Mouse (Mus musculus) MEL (cell line): ENCODE results near the gene Lrsam1. TPM values are rescaled to one million over a fixed set of nuclear protein-coding genes. Genes with fewer than 3 reads are reported as not detected.

Experiments
- DNase-seq: peaks from one replicate; pipeline ENCODE4 v3.0.0; 2011; ENCODE audit warnings: low read depth, low spot score
- H3K27ac ChIP-seq: 2 replicates; pipeline ENCODE4 v1.5.1; 2012; ENCODE audit warnings: low read depth, mild to moderate bottlenecking, control low read depth, low read length, moderate library complexity; ENCODE audit not compliant: control insufficient read depth
- H3K27me3 ChIP-seq, 2 experiments: fragments of 150-350 bp in 1 of 2; sonication (generic) in 1 of 2; 2 replicates each; pipeline ENCODE4 v1.6.1; 2012; ENCODE audit warnings: low read length in 2 of 2, mild to moderate bottlenecking in 2 of 2, improper control_type of control experiment in 1 of 2, moderate library complexity in 1 of 2; ENCODE audit not compliant: insufficient read depth in 2 of 2, control insufficient read depth in 1 of 2
- H3K36me3 ChIP-seq, 2 experiments: 2 replicates each; pipeline ENCODE4 v1.6.1; 2012 to 2014; ENCODE audit warnings: low read length in 2 of 2, improper control_type of control experiment in 1 of 2, inconsistent platforms in 1 of 2, mild to moderate bottlenecking in 1 of 2; ENCODE audit not compliant: insufficient read depth in 2 of 2, control insufficient read depth in 1 of 2
- H3K4me1 ChIP-seq, 2 experiments: fragments of 150-350 bp in 1 of 2; sonication (generic) in 1 of 2; 2 replicates each; pipeline ENCODE4 v1.6.1; 2012; ENCODE audit warnings: low read length in 2 of 2, improper control_type of control experiment in 1 of 2, mild to moderate bottlenecking in 1 of 2; ENCODE audit not compliant: insufficient read depth in 2 of 2, control insufficient read depth in 1 of 2
- H3K4me3 ChIP-seq, 2 experiments: fragments of 150-350 bp in 1 of 2; sonication (generic) in 1 of 2; 2 replicates each; pipeline ENCODE4 v1.5.1; 2012; ENCODE audit warnings: low read depth in 2 of 2, low read length in 2 of 2, mild to moderate bottlenecking in 2 of 2, moderate library complexity in 2 of 2, control low read depth in 1 of 2, improper control_type of control experiment in 1 of 2; ENCODE audit not compliant: control insufficient read depth in 1 of 2, insufficient read depth in 1 of 2
- H3K79me2 ChIP-seq: 2 replicates; pipeline ENCODE4 v1.6.1; 2012; ENCODE audit warnings: mild to moderate bottlenecking, low read length, moderate library complexity; ENCODE audit not compliant: control insufficient read depth, poor library complexity, insufficient read depth
- H3K9ac ChIP-seq: 2 replicates; pipeline ENCODE4 v1.6.1; 2012; ENCODE audit warnings: low read depth, mild to moderate bottlenecking, control low read depth, low read length, moderate library complexity; ENCODE audit not compliant: control insufficient read depth, poor library complexity, severe bottlenecking
- H3K9me3 ChIP-seq: fragments of 150-350 bp; sonication (generic); replicated peaks from 2 replicates; pipeline ENCODE4 v1.6.1; 2012; ENCODE audit warnings: mild to moderate bottlenecking, low read length, improper control_type of control experiment, moderate library complexity; ENCODE audit not compliant: insufficient read depth
- CHD1 ChIP-seq: IDR thresholded peaks from 2 replicates; pipeline ENCODE4 v1.6.1; 2012; ENCODE audit warnings: low read depth, mild to moderate bottlenecking, inconsistent platforms, low read length, improper control_type of control experiment
- CHD2 ChIP-seq: IDR thresholded peaks from 2 replicates; pipeline ENCODE4 v1.6.1; 2011; ENCODE audit warnings: low read length, improper control_type of control experiment
- CTCF ChIP-seq, 3 experiments: IDR thresholded peaks in 2 of 3; conservative IDR thresholded peaks in 1 of 3; 2 replicates each; pipeline ENCODE4 v1.5.1; 2011 to 2012; ENCODE audit warnings: low read length in 3 of 3, low read depth in 2 of 3, mild to moderate bottlenecking in 2 of 3, improper control_type of control experiment in 1 of 3, inconsistent platforms in 1 of 3, mixed read lengths in 1 of 3, moderate library complexity in 1 of 3; ENCODE audit not compliant: control insufficient read depth in 1 of 3, insufficient read depth in 1 of 3, poor library complexity in 1 of 3, severe bottlenecking in 1 of 3
- E2F4 ChIP-seq: IDR thresholded peaks from 2 replicates; pipeline ENCODE4 v1.6.1; 2011; ENCODE audit warnings: low read depth, low read length, improper control_type of control experiment, borderline replicate concordance
- ELF1 ChIP-seq: IDR thresholded peaks from 2 replicates; pipeline ENCODE4 v1.6.1; 2014; ENCODE audit warnings: low read depth, mild to moderate bottlenecking, inconsistent platforms, low read length, improper control_type of control experiment, moderate library complexity
- EP300 ChIP-seq, 2 experiments: IDR thresholded peaks; 2 replicates each; pipeline ENCODE4 v1.6.1; 2011; ENCODE audit warnings: improper control_type of control experiment in 2 of 2, low read length in 2 of 2, low read depth in 1 of 2, mild to moderate bottlenecking in 1 of 2
- ETS1 ChIP-seq: IDR thresholded peaks from 2 replicates; pipeline ENCODE4 v1.6.1; 2012; ENCODE audit warnings: low read depth, mild to moderate bottlenecking, inconsistent platforms, low read length, improper control_type of control experiment, moderate library complexity
- GABPA ChIP-seq: IDR thresholded peaks from 2 replicates; pipeline ENCODE4 v1.6.1; 2012; ENCODE audit warnings: low read depth, mild to moderate bottlenecking, inconsistent platforms, low read length, improper control_type of control experiment, moderate library complexity
- HCFC1 ChIP-seq: IDR thresholded peaks from 2 replicates; pipeline ENCODE4 v1.6.1; 2012; ENCODE audit warnings: low read depth, mild to moderate bottlenecking, inconsistent platforms, low read length, improper control_type of control experiment, moderate library complexity
- JUND ChIP-seq: IDR thresholded peaks from 2 replicates; pipeline ENCODE4 v1.6.1; 2011; ENCODE audit warnings: low read depth, mild to moderate bottlenecking, improper control_type of control experiment, low read length
- MAX ChIP-seq: IDR thresholded peaks from 2 replicates; pipeline ENCODE4 v1.6.1; 2011; ENCODE audit warnings: low read length, improper control_type of control experiment
- MAZ ChIP-seq: IDR thresholded peaks from 2 replicates; pipeline ENCODE4 v1.6.1; 2012; ENCODE audit warnings: low read depth, mild to moderate bottlenecking, inconsistent platforms, low read length, improper control_type of control experiment
- MXI1 ChIP-seq: IDR thresholded peaks from 2 replicates; pipeline ENCODE4 v1.6.1; 2011; ENCODE audit warnings: mild to moderate bottlenecking, low read depth, low read length, improper control_type of control experiment
- MYB ChIP-seq: IDR thresholded peaks from 2 replicates; pipeline ENCODE4 v1.6.1; 2011; ENCODE audit warnings: mild to moderate bottlenecking, low read depth, low read length, improper control_type of control experiment
- MYC ChIP-seq: IDR thresholded peaks from 2 replicates; pipeline ENCODE4 v1.6.1; 2011; ENCODE audit warnings: low read depth, mild to moderate bottlenecking, low read length, improper control_type of control experiment, moderate library complexity
- NELFE ChIP-seq: IDR thresholded peaks from 2 replicates; pipeline ENCODE4 v1.6.1; 2011; ENCODE audit warnings: low read depth, low read length, improper control_type of control experiment
- NRF1 ChIP-seq: IDR thresholded peaks from 2 replicates; pipeline ENCODE4 v1.6.1; 2014; ENCODE audit warnings: low read depth, mild to moderate bottlenecking, inconsistent platforms, low read length, improper control_type of control experiment, moderate library complexity; ENCODE audit not compliant: poor library complexity, insufficient read depth, severe bottlenecking
- POLR2AphosphoS5 ChIP-seq: IDR thresholded peaks from 2 replicates; pipeline ENCODE4 v1.6.1; 2012; ENCODE audit warnings: low read depth, borderline replicate concordance, mild to moderate bottlenecking, inconsistent platforms, low read length, moderate library complexity, mixed read lengths
- RCOR1 ChIP-seq: IDR thresholded peaks from 2 replicates; pipeline ENCODE4 v1.6.1; 2012; ENCODE audit warnings: low read depth, mild to moderate bottlenecking, inconsistent platforms, low read length, improper control_type of control experiment
- UBTF ChIP-seq: IDR thresholded peaks from 2 replicates; pipeline ENCODE4 v1.6.1; 2012; ENCODE audit warnings: low read depth, mild to moderate bottlenecking, inconsistent platforms, low read length, improper control_type of control experiment, moderate library complexity, borderline replicate concordance; ENCODE audit not compliant: insufficient read depth
- USF2 ChIP-seq, 2 experiments: IDR thresholded peaks; 2 replicates each; pipeline ENCODE4 v1.6.1; 2011 to 2012; ENCODE audit warnings: improper control_type of control experiment in 2 of 2, low read length in 2 of 2, borderline replicate concordance in 1 of 2, inconsistent platforms in 1 of 2, low read depth in 1 of 2, mild to moderate bottlenecking in 1 of 2; ENCODE audit not compliant: insufficient read depth in 1 of 2
- polyA plus RNA-seq, 2 experiments: library from polyadenylated mRNA; stranded (reverse) in 1 of 2; unstranded in 1 of 2; fragments of >175 nt in 1 of 2; fragments of >200 nt in 1 of 2; gene quantifications; 2 replicates each; pipeline versions ENCODE4 v1.2.1 to v1.2.4; 2012; ENCODE audit warnings: low replicate concordance in 2 of 2, low read depth in 1 of 2; ENCODE audit not compliant: insufficient read length in 2 of 2, insufficient read depth in 1 of 2, missing spikeins in 1 of 2
- total RNA-seq: library from RNA; depleted of rRNA; stranded (reverse); fragments of 300-350 nt; gene quantifications from 2 replicates; pipeline ENCODE4 v1.2.3, GENCODE M21; 2012

Gene Lrsam1
- total and polyA plus RNA-seq, 3 experiments = 14.2 to 17.9 TPM; not detected in 1

GRCm38 (mm10) chr2:32881054-32881453 lies 80.4 kb downstream of the Lrsam1 start (continued):
- TF ChIP-seq HCFC1 = no peak
- no peak for TF ChIP-seq EP300 (IDR thresholded peaks at IDR 0.05; ENCODE audit: low read depth in 1 of 2, low read length in 2 of 2)

GRCm38 (mm10) chr2:32879593-32879992 lies 81.8 kb downstream of the Lrsam1 start:
- H3K9me3 ChIP-seq = no peaks in the 10 kb centered on the region
- TF ChIP-seq MAZ (no peak), MYB (no peak), CHD2 (no peak), MXI1 (no peak), CTCF (IDR thresholded peaks at IDR 0.05 in 2 of 3, conservative IDR thresholded peaks at IDR 0.05 in 1 of 3; ENCODE audit: control insufficient read depth in 1 of 3, insufficient read depth in 1 of 3, low read depth in 2 of 3, low read length in 3 of 3, poor library complexity in 1 of 3, severe bottlenecking in 1 of 3) (no peak), MAX (no peak), NRF1 (no peak), GABPA (no peak), RCOR1 (no peak), ETS1 (no peak), E2F4 (no peak), ELF1 (no peak), NELFE (no peak), UBTF (no peak), CHD1 (no peak), USF2 (IDR thresholded peaks at IDR 0.05; ENCODE audit: borderline replicate concordance in 1 of 2, insufficient read depth in 1 of 2, low read depth in 1 of 2, low read length in 2 of 2) (no peak), JUND (no peak), MYC (no peak), POLR2AphosphoS5 (no peak)
- TF ChIP-seq, all 39 proteins: peak for 0
- H3K9ac ChIP-seq = no peak overlapping the region
- no peaks in the 10 kb centered on the region for H3K27me3 ChIP-seq
- peaks cover 2% of the 10 kb centered on the region for H3K79me2 ChIP-seq
- peaks cover 8 to 37% of the 10 kb centered on the region in 2 experiments for H3K4me1 ChIP-seq
- no peak overlapping the region for H3K4me3 ChIP-seq
- DNase-seq = no peak
- H3K36me3 ChIP-seq = peaks cover 0 to 14% of the 10 kb centered on the region in 2 experiments; a peak in 2 of 4 replicates
- H3K27ac ChIP-seq = no peak overlapping the region
